Mouse (Mus musculus): ENCODE measurements around the gene Knstrn. TPM values are rescaled to one million over a fixed set of nuclear protein-coding genes. Genes with fewer than 3 reads are reported as not detected.
A peak's percentile ranks its signal among the peaks of the same experiment; 100 is the strongest.

The Knstrn gene
- total RNA-seq, 2 experiments from 2014 or later = 0.28 to 0.31 TPM

DNA sequence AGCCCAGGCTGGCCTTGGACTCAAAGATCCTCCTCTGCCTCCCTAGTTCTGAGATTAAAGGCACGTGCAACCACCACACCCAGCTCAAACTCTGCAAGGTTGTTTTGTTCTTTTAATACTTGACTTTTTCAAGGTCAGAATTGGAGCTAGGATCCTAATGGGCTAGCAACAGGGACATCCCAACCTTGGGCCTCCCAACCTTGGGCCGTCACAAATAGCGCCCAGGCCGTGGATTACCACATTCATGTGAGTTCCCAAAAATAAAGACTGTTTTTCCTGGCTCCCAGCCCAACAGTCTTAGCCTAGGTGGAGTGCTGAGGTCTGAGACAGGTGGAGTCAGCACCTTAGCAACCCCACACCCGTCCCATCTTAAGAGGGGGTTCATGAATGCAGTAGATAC lies 68.2 kb downstream of the Knstrn start:
- intact Hi-C loops (cut with DNase I) = loop anchor here (2.0 kb wide), 1 partner anchor 117 kb away; no protein-coding TSS in a partner anchor
- TF ChIP-seq CTCF (IDR thresholded peaks at IDR 0.05) = no peak
- no peak for DNase-seq
- H3K4me3 ChIP-seq = no peak overlapping the region
- H3K27ac ChIP-seq = no peak overlapping the region

DNA sequence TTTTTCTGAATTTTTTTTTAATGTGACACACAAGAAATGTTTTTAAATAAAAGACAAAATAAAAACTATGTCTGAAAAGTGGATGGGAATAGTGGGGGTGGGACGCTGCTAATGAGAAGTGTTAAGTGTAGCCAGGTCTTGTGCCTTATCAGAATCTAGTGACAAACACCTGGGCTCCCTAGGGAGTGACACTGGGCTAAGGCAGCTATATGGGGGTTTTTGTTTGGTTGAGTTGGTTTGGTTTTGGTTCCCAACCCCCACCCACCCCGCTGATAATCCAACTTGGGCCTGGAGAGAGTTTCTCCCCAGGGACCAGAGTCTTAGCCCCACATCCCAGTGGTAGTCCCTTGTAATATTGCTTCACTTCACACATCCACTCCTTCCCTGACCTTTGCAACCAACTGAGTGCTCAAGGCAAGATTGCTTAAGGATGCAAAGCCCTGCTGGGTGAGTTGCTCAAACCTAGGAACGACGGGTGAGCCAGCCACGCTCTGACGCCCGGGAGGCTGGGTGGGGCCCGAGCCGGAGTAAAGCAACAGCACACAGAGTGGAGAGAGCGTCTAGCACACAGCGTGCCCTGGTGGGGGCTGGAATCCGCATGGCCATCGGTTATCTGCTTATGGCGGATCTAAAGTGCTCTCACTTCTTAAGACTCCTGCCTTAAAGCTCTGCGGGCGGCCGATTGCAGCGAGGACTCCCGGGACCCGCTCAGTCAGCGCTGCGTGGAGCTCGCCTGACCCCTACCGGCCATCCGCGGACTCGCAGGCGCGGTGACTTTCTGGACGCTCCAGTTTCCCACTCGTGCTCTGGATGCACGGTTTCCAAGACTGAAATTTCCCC lies 69.3 kb downstream of the Knstrn start:
- intact Hi-C loops (cut with DNase I) = loop anchor here (1.0 to 2.0 kb wide), 4 partner anchors 93 to 180 kb away; partner anchors contain the start of gene Ankrd63
- DNase-seq = peak; percentile 88
- peak overlapping the region; percentile 71 for H3K4me3 ChIP-seq
- H3K27ac ChIP-seq = peak overlapping the region; percentile 72
- TF ChIP-seq CTCF (IDR thresholded peaks at IDR 0.05) = no peak

DNA sequence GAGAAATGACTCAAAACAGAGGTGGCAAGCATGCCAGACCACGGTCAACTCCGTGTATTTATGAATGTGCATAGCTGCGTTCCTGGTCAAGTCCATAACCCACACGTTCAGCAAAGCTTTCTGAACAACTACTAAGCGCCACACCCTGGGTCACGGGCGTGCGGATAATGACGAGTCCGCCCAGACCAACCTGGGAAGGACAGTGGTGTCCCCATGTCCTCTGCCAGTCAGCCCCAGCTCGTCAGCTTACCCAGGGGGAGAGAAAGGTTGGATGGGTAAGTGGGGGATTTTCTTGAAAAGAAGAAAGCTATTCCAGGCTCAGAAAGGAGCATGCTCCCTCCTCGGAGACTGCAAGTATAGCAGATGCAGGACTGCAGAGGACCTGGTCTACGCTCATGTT lies 73.6 kb downstream of the Knstrn start:
- no peak overlapping the region for H3K27ac ChIP-seq
- intact Hi-C loops (cut with DNase I) = no loop called here
- no peak overlapping the region for H3K4me3 ChIP-seq
- TF ChIP-seq CTCF (IDR thresholded peaks at IDR 0.05) = no peak
- DNase-seq = no peak

DNA sequence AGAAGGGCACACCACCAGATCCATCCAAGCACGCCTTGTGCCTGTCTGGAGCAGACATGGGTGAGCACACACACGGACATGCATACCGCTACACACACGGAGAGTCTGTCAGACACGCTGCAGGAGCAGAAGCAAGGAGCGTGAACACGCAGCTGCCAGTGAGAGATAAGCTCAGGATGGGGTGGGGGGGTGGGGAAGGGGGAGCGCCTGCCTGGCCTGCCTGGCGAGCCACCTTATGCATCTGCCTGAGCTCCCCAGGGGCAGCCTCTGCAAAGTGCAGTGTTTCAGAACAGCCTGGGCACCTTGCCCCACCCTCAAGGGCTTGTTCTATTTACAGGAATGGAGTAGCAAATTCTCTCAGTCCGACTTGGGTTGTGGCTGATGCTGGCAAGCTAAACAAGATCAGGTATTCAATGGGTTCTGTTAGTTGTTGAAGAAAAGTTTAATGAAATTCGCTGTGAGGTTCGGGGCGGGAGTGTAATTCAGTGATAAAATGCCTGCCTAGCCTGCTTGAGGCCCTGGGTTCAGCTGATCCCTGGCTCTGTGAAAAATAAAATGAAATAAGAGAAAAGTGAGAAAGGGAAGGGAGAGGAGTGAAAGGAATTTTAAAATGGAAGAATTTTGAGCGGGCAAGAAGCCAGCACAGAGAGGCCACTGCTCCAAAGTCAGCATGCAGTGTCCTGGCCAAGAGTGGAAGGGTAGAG lies 74.2 kb downstream of the Knstrn start:
- Histone ChIP-seq H3K4me3 (no peak overlapping the region), H3K27ac (no peak overlapping the region)
- intact Hi-C loops (cut with DNase I) = no loop called here
- DNase-seq = peak; percentile 71
- TF ChIP-seq CTCF (IDR thresholded peaks at IDR 0.05) = no peak

DNA sequence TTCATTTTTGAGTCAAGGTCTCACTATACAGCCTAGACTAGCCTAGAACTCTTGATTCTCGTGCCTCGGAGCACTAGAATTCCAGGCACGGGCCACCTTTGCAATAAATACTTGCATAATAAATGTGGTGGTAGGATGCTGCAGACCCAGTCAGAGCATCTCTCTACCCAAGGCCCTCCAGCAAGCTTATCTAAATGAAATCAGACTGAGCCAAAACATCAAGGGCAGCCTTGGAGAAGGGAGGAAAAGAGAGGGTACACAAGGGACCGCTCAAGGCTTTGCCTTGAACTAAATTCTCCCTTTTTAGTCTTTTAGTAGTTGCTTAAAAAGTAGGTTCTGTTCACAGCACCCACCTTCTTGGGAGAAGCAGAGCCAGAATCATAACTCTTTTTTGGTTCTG lies 77.4 kb downstream of the Knstrn start:
- no peak for DNase-seq
- intact Hi-C loops (cut with DNase I) = no loop called here
- no peak for TF ChIP-seq CTCF (IDR thresholded peaks at IDR 0.05)

DNA sequence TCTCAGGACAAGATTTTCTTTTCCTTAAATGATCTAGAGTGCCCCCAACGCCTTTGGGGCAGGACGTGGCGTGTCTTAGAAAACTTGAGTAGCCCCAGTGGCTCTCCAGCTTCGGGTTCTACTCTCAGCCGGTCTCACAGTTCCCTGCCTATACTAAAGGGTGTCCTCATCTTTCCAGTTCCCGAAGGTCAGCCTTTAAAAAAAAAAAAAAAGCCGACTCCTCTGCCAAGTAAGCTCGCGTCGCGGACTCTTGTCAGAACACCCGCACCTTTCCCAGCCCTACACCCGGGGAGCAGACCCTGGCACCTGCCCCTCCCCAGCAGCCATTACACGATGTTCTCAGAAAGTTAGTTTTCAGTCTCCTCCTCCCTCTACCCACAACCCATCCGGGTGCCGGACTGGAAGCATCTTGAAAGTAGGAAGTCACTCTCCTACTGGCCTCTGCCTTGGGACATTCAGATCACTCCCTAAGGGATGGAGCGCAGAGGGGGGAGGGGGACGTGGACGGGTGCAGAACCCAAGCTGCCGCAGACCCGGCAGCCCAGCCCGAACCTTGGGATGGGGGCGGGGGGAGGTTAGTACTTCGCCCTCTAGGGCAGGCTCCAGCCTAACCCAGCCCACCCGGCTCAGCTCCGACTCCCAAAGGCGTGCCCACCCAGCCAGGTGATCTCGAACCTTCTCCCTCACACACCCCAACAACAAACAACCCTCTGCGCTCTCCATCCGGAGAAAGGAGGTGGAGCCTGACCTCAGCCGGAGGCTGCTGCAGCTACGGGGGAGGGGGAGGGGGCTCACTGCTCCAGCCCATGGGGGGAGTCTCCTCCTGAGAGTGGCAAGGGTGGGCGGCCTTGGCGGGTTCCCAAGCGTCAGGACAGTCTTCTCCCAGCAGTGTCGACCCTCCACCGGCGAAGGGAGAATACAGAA lies 82.4 kb downstream of the Knstrn start:
- no peak for TF ChIP-seq CTCF (IDR thresholded peaks at IDR 0.05)
- peak overlapping the region; percentile 77 for H3K4me3 ChIP-seq
- peak; percentile 45 for DNase-seq
- intact Hi-C loops (cut with DNase I) = no loop called here
- H3K27ac ChIP-seq = no peak overlapping the region

More for the DNA sequence above, 77.4 kb downstream of the Knstrn start:
- Histone ChIP-seq H3K27ac (no peak overlapping the region), H3K4me3 (no peak overlapping the region)

DNA sequence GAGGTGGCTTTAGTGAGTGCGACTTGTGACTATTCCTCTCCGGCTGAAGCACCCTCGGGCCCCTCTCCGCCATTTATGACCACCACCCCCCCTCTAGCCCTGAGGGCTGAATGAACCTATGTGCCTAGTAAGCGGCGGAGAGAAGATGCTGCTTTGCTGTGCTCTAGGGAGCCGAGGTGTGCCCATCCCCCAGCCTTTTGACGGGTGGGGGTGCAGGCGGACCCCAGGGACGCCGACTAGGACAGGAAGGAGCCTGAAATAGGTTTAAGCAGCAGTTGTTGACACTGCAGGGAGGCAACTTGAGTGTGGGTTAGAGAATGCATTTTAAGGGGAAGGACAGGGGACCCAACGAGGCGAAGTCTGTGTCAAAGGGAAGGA lies 83.1 kb downstream of the Knstrn start:
- Histone ChIP-seq H3K4me3 (peak overlapping the region; percentile 77), H3K27ac (no peak overlapping the region)
- intact Hi-C loops (cut with DNase I) = no loop called here
- DNase-seq = no peak
- no peak for TF ChIP-seq CTCF (IDR thresholded peaks at IDR 0.05)

DNA sequence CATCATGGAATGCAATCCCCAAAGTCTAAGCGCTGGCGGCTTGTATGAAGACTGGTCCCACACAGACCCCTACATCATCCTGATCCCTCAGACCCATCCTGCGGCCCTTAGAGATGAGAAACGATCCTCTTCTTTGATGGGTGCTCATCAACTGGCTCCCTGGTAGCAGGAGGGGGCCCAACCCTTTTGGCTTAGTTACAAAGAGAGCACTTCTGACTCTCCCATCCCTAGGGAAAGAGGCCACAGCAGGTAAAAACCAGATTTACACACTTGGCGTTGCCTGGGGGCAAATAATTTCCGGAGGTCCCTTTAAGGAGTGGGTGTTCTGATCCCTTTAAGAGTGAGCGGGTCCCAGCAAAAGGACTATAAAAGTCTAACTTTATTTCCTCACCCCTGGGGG lies 83.6 kb downstream of the Knstrn start:
- Histone ChIP-seq H3K4me3 (peak overlapping the region; percentile 77), H3K27ac (no peak overlapping the region)
- no peak for DNase-seq
- TF ChIP-seq CTCF (IDR thresholded peaks at IDR 0.05) = no peak
- intact Hi-C loops (cut with DNase I) = no loop called here

DNA sequence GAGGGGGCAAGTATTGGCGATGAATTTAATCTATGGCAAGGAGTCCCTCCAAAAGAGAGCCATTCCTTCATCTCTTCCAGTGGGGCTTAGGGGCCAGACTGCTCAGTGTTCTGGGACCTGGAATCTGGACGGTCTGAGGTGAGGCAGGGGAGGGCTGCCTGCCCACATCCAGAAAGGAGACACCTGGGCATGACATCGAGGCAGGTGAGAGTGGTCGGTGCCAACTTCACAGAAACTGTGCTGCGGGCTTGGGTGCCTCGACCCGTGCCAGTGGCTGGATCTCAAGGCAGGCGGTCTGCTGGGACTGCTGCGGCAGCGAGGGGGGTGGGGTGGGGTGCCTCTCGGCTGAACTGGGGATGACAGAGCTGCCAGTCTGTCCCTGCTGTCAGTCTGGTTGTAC lies 84.0 kb downstream of the Knstrn start:
- H3K27ac ChIP-seq = no peak overlapping the region
- intact Hi-C loops (cut with DNase I) = no loop called here
- H3K4me3 ChIP-seq = no peak overlapping the region
- no peak for DNase-seq
- no peak for TF ChIP-seq CTCF (IDR thresholded peaks at IDR 0.05)

DNA sequence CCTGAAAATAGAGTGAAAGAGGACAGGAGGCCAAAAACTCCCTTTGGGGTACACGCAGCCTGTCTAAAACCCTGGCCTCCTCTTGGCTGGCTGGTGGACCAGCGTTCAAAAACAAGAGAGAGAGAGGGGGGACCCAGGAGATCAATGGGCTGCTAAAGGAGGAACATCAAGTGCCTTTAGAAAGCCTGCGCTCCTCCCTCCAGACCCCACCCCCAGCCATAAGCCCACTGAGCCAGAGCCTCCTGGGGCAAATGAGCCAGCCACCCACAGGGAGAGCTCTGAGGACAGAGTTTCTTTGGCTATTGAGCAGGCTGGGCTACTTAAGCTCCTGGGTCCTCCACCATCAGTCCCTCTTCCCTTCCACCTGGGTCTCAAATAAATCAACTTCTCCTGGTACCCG lies 85.0 kb downstream of the Knstrn start:
- Histone ChIP-seq H3K4me3 (no peak overlapping the region), H3K27ac (no peak overlapping the region)
- no peak for DNase-seq
- intact Hi-C loops (cut with DNase I) = no loop called here
- no peak for TF ChIP-seq CTCF (IDR thresholded peaks at IDR 0.05)

DNA sequence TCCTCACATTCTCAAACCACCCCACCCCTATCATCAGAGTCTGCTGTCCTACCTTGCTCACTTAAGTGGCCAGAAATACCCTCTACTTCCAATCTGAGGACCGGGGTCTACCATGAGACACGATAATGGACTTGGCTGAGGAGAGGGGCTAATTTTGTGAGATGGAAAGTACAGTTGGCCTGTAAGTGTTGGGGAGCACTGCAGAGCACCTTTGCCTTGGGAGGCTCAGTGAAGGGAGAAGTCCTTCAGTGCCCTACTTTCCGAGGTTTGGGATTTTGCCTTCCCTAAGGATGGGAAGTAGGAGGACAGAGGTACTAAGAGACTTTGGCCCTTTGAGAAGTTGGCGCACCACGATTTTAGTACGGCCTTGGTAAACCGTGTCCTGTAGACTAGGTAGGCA lies 85.5 kb downstream of the Knstrn start:
- intact Hi-C loops (cut with DNase I) = no loop called here
- no peak overlapping the region for H3K27ac ChIP-seq
- no peak overlapping the region for H3K4me3 ChIP-seq
- no peak for TF ChIP-seq CTCF (IDR thresholded peaks at IDR 0.05)
- no peak for DNase-seq
